Mouse (Mus musculus) gastrocnemius, postnatal 14 days (tissue): ENCODE measurements around the gene Emb. TPM values are rescaled to one million over a fixed set of nuclear protein-coding genes. Genes with fewer than 3 reads are reported as not detected.

Experiments
- DNase-seq: peaks from one replicate; pipeline ENCODE4 v3.0.0; 2021; ENCODE audit warnings: mixed read lengths
- intact Hi-C: fragments of 180-260 bp; cut with DNase I; formaldehyde crosslinking; loops from one replicate; pipeline ENCODE4 v1.15.1; 2025; ENCODE audit warnings: low total_unique reads
- total RNA-seq, 2 experiments: library from RNA; stranded (reverse); gene quantifications; 2 replicates each; pipeline ENCODE4 v1.2.3; 2021

Emb gene
- total RNA-seq, 2 experiments from 2014 or later, result 12.5 to 13.3 TPM

- DNase-seq, result peak; percentile 56
- intact Hi-C loops, result loop anchor here (5.0 kb wide), 1 partner anchor 87 kb away; no protein-coding TSS in a partner anchor
These were observed 81.3 kb downstream of the Emb start for GRCm38 (mm10) chr13:117289494-117290270.

GRCm38 (mm10) chr13:117311446-117312225, 103.3 kb downstream of the Emb start:
- intact Hi-C loops, result no loop called here
- DNase-seq, result peak; percentile 36

Other genes with a start within 250 kb of the Emb start
- 10 to 100 TPM; 10.8 to 14.3 TPM for gene Parp8, start 183.0 kb upstream of the Emb start, total RNA-seq
- not detected for gene Gm17509, start 12.5 kb downstream of the Emb start, total RNA-seq